Mouse (Mus musculus) heart, embryonic 15.5 days (tissue): ENCODE measurements around the gene Arl4c. TPM values are rescaled to one million over a fixed set of nuclear protein-coding genes. Genes with fewer than 3 reads are reported as not detected.
A peak's percentile ranks its signal among the peaks of the same experiment; 100 is the strongest.

Source experiments
- ATAC-seq: fragments of 200-750 bp; cut with Nextera tagmentation; replicated peaks from 2 replicates; pipeline ENCODE4 v1.8.0; 2017; ENCODE audit warnings: low read depth, moderate TSS enrichment; ENCODE audit not compliant: insufficient number of reproducible peaks, insufficient read depth, low FRiP score
- H3K27ac ChIP-seq: fragments of 300-500 bp; sonication (generic); 2 replicates; pipeline ENCODE4 v1.5.1; 2015; ENCODE audit warnings: mild to moderate bottlenecking, inconsistent platforms
- H3K27me3 ChIP-seq: fragments of 300-500 bp; sonication (generic); 2 replicates; pipeline ENCODE4 v1.6.1; 2015; ENCODE audit warnings: inconsistent platforms
- H3K36me3 ChIP-seq: fragments of 300-500 bp; sonication (generic); 2 replicates; pipeline ENCODE4 v1.6.1; 2015; ENCODE audit warnings: mild to moderate bottlenecking, inconsistent platforms
- H3K4me1 ChIP-seq: fragments of 300-500 bp; sonication (generic); replicated peaks from 2 replicates; pipeline ENCODE4 v1.6.1; 2015; ENCODE audit warnings: inconsistent platforms
- H3K4me2 ChIP-seq: fragments of 300-500 bp; sonication (generic); 2 replicates; pipeline ENCODE4 v1.6.1; 2015; ENCODE audit warnings: inconsistent platforms, mild to moderate bottlenecking, moderate library complexity
- H3K4me3 ChIP-seq: fragments of 300-500 bp; sonication (generic); 2 replicates; pipeline ENCODE4 v1.5.1; 2015; ENCODE audit warnings: mild to moderate bottlenecking, inconsistent platforms
- H3K9ac ChIP-seq: fragments of 300-500 bp; sonication (generic); 2 replicates; pipeline ENCODE4 v1.6.1; 2015; ENCODE audit warnings: mild to moderate bottlenecking, inconsistent platforms
- H3K9me3 ChIP-seq: fragments of 300-500 bp; sonication (generic); replicated peaks from 2 replicates; pipeline ENCODE4 v1.6.1; 2016; ENCODE audit warnings: inconsistent platforms
- WGBS: fragments of 180-500 bp; shearing (Covaris S2); methylation state at CpG from one replicate; pipeline ENCODE4 v1.1.7; 2015; ENCODE audit warnings: mixed read lengths; 5-methylcytosine and 5-hydroxymethylcytosine counted together
- polyA plus RNA-seq: library from polyadenylated mRNA; unstranded; fragments of >200 nt; fragmentation: Nextera tagmentation; extraction: Ambion mirVana; gene quantifications from 2 replicates; pipeline ENCODE4 v1.2.1, GENCODE M21; 2015

The Arl4c gene
- polyA plus RNA-seq, 1 experiment from 2014 or later = 7.0 TPM

DNA sequence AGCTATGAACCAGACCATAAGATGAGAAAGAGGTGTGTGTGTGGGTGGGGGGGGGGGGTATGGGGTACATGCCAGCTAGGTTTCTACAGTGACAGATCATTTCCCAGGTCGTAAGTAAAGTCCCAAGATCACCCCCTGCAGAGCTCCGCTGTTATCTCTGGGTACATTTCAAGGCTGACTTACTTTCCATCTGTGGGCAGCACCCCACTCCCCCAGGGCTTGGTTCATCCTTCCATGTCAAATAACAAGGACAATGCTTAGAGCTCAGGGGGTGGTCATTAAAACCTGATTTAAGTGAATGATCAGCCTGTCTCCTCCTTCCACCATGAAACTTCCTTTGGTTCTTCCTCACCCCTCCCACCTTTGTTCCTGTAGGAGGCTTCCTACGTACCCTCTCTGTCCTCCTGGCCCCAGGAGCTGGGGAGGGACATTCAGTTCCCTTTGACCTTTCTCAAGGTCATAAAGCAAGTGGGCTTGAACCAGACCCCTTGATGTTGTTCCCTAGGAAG lies 23.7 kb downstream of the Arl4c start:
- Histone ChIP-seq H3K9ac (no peak overlapping the region), H3K36me3 (no peaks in the 10 kb centered on the region), H3K27me3 (no peaks in the 10 kb centered on the region), H3K4me2 (no peak overlapping the region), H3K4me1 (no peaks in the 10 kb centered on the region), H3K9me3 (no peaks in the 10 kb centered on the region), H3K4me3 (no peak overlapping the region), H3K27ac (no peak overlapping the region)
- WGBS = 70% methylated on average over 3 of the region's 3 CpGs
- ATAC-seq = no peak

- Histone ChIP-seq H3K27me3 (no peaks in the 10 kb centered on the region), H3K27ac (no peak overlapping the region), H3K4me2 (no peak overlapping the region), H3K4me1 (0 out of 2 replicates have a peak, but pooled peaks cover 7% of the 10 kb centered on the region), H3K36me3 (no peaks in the 10 kb centered on the region), H3K4me3 (no peak overlapping the region), H3K9ac (no peak overlapping the region), H3K9me3 (no peaks in the 10 kb centered on the region)
- ATAC-seq = no peak
- 61% methylated on average over 4 of the region's 4 CpGs for WGBS
These were observed 31.2 kb downstream of the Arl4c start for GRCm38 (mm10) chr1:88670807-88671206.

DNA sequence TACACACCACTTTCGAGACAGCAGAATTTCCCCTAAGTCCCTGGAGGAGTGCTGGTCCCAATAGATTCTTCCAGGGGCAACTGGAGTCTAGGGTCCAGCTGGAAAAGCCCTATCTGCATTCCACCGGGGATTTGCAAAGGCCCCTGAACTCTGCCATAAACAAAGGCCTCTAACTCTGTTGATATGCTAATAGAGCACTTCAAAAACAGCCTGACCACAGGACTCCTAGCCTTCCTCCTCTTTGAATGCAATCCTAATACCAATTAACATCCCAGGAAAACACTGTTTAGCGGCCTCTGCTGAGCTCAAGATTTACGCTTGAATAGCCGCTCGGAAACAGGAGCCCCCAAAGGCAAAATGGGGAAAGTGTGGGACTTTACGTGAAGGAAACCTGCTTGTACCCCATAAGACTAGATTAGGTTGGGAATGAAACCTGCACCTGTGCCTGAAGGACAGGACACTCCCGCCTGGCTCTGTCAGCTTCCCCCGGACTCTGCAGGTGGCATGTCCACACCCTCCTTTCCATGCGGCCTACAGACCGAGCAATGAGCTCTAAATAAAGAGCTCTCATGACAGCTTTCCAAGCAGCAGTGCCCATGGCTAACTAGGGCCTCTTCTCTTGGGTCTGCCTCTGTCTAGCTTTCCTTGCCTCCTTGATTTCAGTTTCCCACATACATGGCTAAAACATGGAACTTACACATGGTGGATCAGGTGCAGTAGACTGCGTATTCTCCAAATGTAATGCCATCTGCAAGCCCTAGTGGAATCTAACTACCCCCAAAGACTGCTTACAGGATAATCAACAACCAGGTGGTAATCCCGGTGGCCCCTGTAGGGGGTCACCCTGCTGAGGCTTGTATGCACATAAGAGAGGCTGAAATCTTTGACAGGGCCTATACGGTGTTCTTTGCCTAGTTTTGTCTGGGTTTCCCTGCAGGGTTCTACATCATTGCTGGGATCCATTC lies 32.9 kb downstream of the Arl4c start:
- Histone ChIP-seq H3K27ac (no peak overlapping the region), H3K27me3 (no peaks in the 10 kb centered on the region), H3K4me3 (no peak overlapping the region), H3K9ac (no peak overlapping the region), H3K36me3 (no peaks in the 10 kb centered on the region), H3K4me1 (0 out of 2 replicates have a peak, but pooled peaks cover 7% of the 10 kb centered on the region), H3K4me2 (no peak overlapping the region), H3K9me3 (no peaks in the 10 kb centered on the region)
- ATAC-seq = no peak
- WGBS = 46% methylated on average over 14 of the region's 14 CpGs

DNA sequence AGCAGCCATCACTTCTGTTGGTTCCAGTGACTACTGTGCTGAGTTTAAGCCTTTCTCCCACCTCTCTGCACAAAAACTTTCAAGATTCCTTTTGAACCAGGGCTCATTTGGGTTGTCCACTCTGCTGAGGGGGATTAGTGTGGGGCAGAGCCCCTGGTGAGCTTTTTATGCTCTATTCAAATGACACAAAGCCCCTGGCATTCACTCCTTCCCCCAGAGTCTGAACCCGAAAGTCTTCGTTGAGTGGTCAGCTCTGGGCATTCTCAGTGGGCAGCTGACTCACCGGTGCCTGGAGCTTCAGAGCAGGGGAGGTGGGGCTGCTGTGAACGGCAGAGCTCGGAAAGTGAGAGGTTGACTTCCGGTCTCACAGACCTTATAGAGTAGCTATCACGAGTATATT lies 33.7 kb downstream of the Arl4c start:
- Histone ChIP-seq H3K4me2 (no peak overlapping the region), H3K36me3 (no peaks in the 10 kb centered on the region), H3K27ac (no peak overlapping the region), H3K9me3 (no peaks in the 10 kb centered on the region), H3K4me3 (no peak overlapping the region), H3K4me1 (0 out of 2 replicates have a peak, but pooled peaks cover 7% of the 10 kb centered on the region), H3K27me3 (no peaks in the 10 kb centered on the region), H3K9ac (no peak overlapping the region)
- no peak for ATAC-seq
- WGBS = 15% methylated on average over 7 of the region's 7 CpGs

- Histone ChIP-seq H3K4me2 (no peak overlapping the region), H3K9ac (no peak overlapping the region), H3K27me3 (no peaks in the 10 kb centered on the region), H3K4me1 (0 out of 2 replicates have a peak, but pooled peaks cover 7% of the 10 kb centered on the region), H3K27ac (no peak overlapping the region), H3K4me3 (no peak overlapping the region), H3K36me3 (no peaks in the 10 kb centered on the region), H3K9me3 (no peaks in the 10 kb centered on the region)
- ATAC-seq = no peak
- 57% methylated on average over 3 of the region's 3 CpGs for WGBS
These were observed 37.4 kb downstream of the Arl4c start for GRCm38 (mm10) chr1:88664623-88665022.

- WGBS = 65% methylated on average over 5 of the region's 5 CpGs
- Histone ChIP-seq H3K4me2 (no peak overlapping the region), H3K36me3 (no peaks in the 10 kb centered on the region), H3K27me3 (no peaks in the 10 kb centered on the region), H3K27ac (0 out of 2 replicates have a peak overlapping the region, but pooled peaks have one; percentile 33), H3K9ac (no peak overlapping the region), H3K4me3 (no peak overlapping the region), H3K4me1 (peaks cover 11% of the 10 kb centered on the region), H3K9me3 (no peaks in the 10 kb centered on the region)
- no peak; the same call in 1 of the 2 replicates for ATAC-seq
These were observed 39.3 kb downstream of the Arl4c start for GRCm38 (mm10) chr1:88662736-88663135.

GRCm38 (mm10) chr1:88661209-88661608 lies 40.8 kb downstream of the Arl4c start:
- Histone ChIP-seq H3K36me3 (no peaks in the 10 kb centered on the region), H3K4me2 (no peak overlapping the region), H3K27me3 (no peaks in the 10 kb centered on the region), H3K4me1 (peaks cover 13% of the 10 kb centered on the region), H3K27ac (no peak overlapping the region), H3K4me3 (no peak overlapping the region), H3K9me3 (no peaks in the 10 kb centered on the region), H3K9ac (no peak overlapping the region)
- no peak for ATAC-seq
- WGBS = 83% methylated on average over 3 of the region's 3 CpGs

- H3K4me3 ChIP-seq = no peak overlapping the region
- peaks cover 21% of the 10 kb centered on the region for H3K4me1 ChIP-seq
- H3K9me3 ChIP-seq = no peaks in the 10 kb centered on the region
- H3K27ac ChIP-seq = peak overlapping the region; percentile 87
- H3K27me3 ChIP-seq = no peaks in the 10 kb centered on the region
- no peak overlapping the region for H3K9ac ChIP-seq
- peak overlapping the region; percentile 17; the same call in 1 of the 2 replicates for H3K4me2 ChIP-seq
- no peaks in the 10 kb centered on the region for H3K36me3 ChIP-seq
- peak; percentile 77 for ATAC-seq
- 28% methylated on average over 6 of the region's 6 CpGs for WGBS
These were observed 43.6 kb downstream of the Arl4c start for GRCm38 (mm10) chr1:88658290-88658857.

GRCm38 (mm10) chr1:88656096-88656480 lies 45.9 kb downstream of the Arl4c start:
- no peaks in the 10 kb centered on the region for H3K9me3 ChIP-seq
- 70% methylated on average over 5 of the region's 5 CpGs for WGBS
- ATAC-seq = no peak

DNA sequence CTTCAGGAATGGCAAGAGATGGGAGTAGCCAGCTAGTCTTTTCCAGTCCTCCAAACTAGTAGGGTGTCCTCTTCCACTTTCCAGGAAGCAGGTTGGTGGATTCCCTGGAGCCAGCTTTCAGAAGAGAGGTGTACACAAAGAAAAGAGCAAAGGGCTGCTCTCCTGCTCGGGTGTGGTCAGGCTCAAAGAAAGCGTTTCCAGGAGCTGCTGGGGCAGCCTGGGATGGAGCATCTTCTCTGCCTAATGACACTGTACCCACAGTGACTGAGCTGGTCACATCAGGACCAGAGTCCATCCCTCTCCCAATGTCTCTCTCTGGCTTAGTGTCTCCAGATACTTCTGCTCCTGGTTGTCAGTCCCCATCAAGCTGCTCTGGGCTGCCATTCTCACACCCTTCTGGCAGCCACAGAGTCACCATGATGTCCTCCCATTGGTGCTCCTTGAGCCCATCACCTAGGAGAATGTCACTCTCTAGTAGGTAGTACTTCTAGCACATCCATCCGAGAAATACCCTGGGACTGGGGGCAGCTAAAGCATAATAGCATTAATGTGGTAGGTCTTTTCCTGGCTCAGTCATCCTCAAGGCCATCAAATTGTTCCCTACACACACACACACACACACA lies 46.4 kb downstream of the Arl4c start:
- no peaks in the 10 kb centered on the region for H3K27me3 ChIP-seq
- no peaks in the 10 kb centered on the region for H3K9me3 ChIP-seq
- H3K36me3 ChIP-seq = no peaks in the 10 kb centered on the region
- no peak overlapping the region for H3K4me2 ChIP-seq
- no peak overlapping the region for H3K9ac ChIP-seq
- H3K4me1 ChIP-seq = peaks cover 21% of the 10 kb centered on the region
- WGBS = 71% methylated on average over 3 of the region's 3 CpGs
- peak overlapping the region; percentile 13; the same call in 1 of the 2 replicates for H3K27ac ChIP-seq
- H3K4me3 ChIP-seq = no peak overlapping the region
- ATAC-seq = no peak

More at GRCm38 (mm10) chr1:88656096-88656480, 45.9 kb downstream of the Arl4c start:
- H3K27ac ChIP-seq = no peak overlapping the region
- no peaks in the 10 kb centered on the region for H3K27me3 ChIP-seq
- no peak overlapping the region for H3K4me2 ChIP-seq
- no peaks in the 10 kb centered on the region for H3K36me3 ChIP-seq
- no peak overlapping the region for H3K9ac ChIP-seq
- no peak overlapping the region for H3K4me3 ChIP-seq
- peaks cover 21% of the 10 kb centered on the region for H3K4me1 ChIP-seq
